Mouse (Mus musculus) lung, postnatal 36 days (tissue): Measurements from ENCODE around the gene Yipf3.
A peak's percentile ranks its signal among the peaks of the same experiment; 100 is the strongest.

Experiments
- DNase-seq: peaks from one replicate; pipeline ENCODE4 v3.0.0; 2022; ENCODE audit warnings: mixed read lengths

Gene Yipf3

GRCm38 (mm10) chr17:46285407-46285806 lies 37.5 kb downstream of the Yipf3 start:
- no peak for DNase-seq

DNA sequence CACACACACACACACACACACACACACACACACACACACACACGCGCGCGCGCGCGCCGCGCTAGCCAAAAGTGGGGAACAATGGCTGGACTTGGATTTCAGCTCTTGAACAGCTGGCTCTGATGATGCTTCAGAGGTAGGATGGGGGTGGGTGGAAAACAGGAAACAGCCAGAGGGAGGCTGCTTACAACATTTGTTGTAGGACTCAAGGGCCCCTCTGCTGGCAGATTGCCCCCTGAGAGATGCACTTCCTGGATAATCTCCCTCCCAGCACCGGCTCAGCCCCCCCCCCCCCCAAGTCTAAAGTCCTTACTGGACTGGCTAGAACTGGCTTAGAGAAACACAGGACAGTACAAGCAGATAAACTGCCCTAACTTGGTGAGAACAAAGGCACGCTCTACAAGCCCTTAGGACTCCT lies 39.8 kb downstream of the Yipf3 start:
- DNase-seq: peak; percentile 50

- no peak for DNase-seq
Measured at GRCm38 (mm10) chr17:46296601-46297000, 48.7 kb downstream of the Yipf3 start.

- DNase-seq: no peak
Measured at GRCm38 (mm10) chr17:46297028-46297363, 49.1 kb downstream of the Yipf3 start.

DNA sequence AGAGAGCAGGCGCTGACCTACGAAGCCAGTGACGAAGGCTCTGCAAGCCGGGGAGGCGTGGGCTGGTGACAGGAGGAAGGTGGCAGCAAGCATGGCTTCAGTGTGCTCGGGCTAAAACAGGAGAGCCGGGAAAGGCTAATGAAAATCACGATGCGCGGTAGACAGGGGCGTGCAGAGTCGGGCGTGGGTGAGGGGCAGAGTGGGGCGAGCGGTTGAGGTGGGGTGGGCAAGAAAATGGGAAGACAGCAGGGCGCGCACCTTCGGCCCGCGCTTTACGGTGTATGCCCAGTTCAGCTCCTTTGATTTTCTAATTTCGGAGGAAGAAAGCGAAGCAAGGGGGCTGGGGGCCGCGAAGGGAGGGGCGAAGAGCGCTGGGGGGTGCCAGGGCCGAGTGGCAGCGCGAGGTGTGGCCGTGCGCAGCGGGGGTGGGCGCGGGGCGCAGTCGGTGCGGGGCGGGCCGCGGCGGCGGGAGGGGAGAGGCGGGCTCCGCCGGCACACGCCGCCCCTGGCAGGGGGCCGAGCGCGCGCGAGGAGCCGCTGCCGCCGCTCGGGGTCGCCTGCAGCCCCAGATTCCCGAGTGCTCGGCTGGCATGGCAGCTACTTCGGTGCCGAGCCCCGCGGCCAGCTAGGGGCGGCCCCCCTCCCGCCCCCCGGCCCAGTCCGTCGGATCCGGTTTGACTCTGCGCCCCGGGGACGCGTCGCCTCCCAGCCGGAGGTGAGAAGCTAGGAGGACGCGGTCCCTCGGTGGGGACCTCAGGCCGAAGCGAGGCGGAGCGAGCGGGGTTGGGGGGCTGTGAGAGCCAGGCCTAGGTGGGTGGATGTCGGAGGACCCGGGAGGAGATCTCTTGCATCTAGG lies 49.7 kb downstream of the Yipf3 start, which contains the start of gene Dlk2:
Gene Dlk2 (plus strand): TSS at position 58 of the 856 bp plus-strand sequence.
- no peak for DNase-seq

DNA sequence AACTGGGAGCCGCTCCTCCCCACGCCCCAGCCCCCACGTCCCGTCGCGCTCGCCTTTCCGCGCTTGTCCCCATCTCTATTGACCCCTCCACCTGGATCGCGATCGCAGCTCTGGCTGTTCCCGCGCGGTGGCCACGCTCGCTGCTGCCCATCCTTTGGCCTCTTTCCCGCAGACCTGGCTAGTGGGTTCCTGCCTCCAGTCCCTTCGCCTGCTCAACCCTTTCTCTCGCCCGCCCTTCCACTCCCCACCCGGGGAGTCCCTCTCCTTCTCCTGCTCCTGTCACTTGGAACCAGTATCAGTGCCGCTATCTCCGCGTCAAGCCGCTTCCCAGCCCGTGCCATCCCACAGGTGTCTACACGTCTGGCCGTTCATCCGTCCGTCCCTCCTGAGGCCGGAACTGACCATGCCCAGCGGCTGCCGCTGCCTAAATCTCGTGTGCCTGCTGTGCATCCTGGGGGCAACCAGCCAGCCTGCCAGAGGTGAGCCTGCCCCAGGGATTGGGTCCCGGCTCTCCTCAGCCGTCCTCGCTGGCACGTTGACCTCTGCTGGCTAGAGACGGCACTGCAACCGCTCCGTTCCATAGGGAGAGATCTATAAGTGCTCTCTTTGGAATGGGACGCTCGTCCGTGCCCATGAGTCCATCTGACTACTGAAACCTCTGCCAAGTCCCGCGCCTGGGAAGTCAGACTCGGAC lies 50.5 kb downstream of the Yipf3 start:
- DNase-seq: peak; percentile 90

- DNase-seq: peak; percentile 14
Measured at GRCm38 (mm10) chr17:46301892-46302291, 54.0 kb downstream of the Yipf3 start.
